Mouse (Mus musculus): ENCODE measurements around the gene Ncs1. TPM values are rescaled to one million over a fixed set of nuclear protein-coding genes. Genes with fewer than 3 reads are reported as not detected.

Gene Ncs1
- total and polyA plus RNA-seq, 3 experiments: 0.04 TPM; not detected in 2

GRCm38 (mm10) chr2:31218611-31219010 is 27.0 kb upstream of the Ncs1 start:
- no peak overlapping the region for H3K27ac ChIP-seq (ENCODE audit: insufficient read depth, low read depth)
- in situ Hi-C loops (cut with MboI; ENCODE audit: low pct_ligation_motif_present, low pct_unique_long_range_greater_than_20kb, low sequenced_read_pairs): no loop called here

GRCm38 (mm10) chr2:31219470-31219869 is 26.2 kb upstream of the Ncs1 start:
- Histone ChIP-seq H3K79me2 (replicated peaks; ENCODE audit: control insufficient read depth, extremely low read depth, insufficient read depth, poor library complexity, severe bottlenecking) (no peaks in the 10 kb centered on the region), H3K9ac (ENCODE audit: insufficient read depth, low read depth) (no peak overlapping the region), H3K27ac (ENCODE audit: insufficient read depth, low read depth) (no peak overlapping the region), H3K4me3 (replicated peaks in 1 of 3; ENCODE audit: low read depth in 2 of 3, low read length in 2 of 3, poor library complexity in 1 of 3) (no peak overlapping the region), H3K27me3 (replicated peaks) (no peaks in the 10 kb centered on the region), H3K9me3 (replicated peaks; ENCODE audit: low read length) (no peaks in the 10 kb centered on the region), H3K36me3 (replicated peaks in 1 of 2; ENCODE audit: control insufficient read depth in 1 of 2, insufficient read depth in 1 of 2, low read length in 1 of 2) (peaks cover 21 to 45% of the 10 kb centered on the region in 2 experiments), H3K4me2 (ENCODE audit: insufficient read depth, low read depth, poor library complexity, severe bottlenecking) (no peak overlapping the region), H3K4me1 (ENCODE audit: control insufficient read depth in 1 of 2, insufficient read depth in 2 of 2) (no peaks in the 10 kb centered on the region)
- dilution Hi-C loops (cut with MboI; ENCODE audit: extremely low pct_ligation_motif_present, extremely low pct_unique_long_range_greater_than_20kb, low sequenced_read_pairs) (no loop called here), in situ Hi-C loops (cut with MboI; ENCODE audit: low pct_ligation_motif_present, low pct_unique_long_range_greater_than_20kb, low sequenced_read_pairs) (no loop called here)
- DNase-seq (ENCODE audit: extremely low read depth): no peak
- no peak for TF ChIP-seq MAFK (IDR thresholded peaks at IDR 0.05; ENCODE audit: insufficient replicate concordance, low read length)
- TF ChIP-seq MAZ (IDR thresholded peaks at IDR 0.05; ENCODE audit: low read depth, low read length): no peak
- TF ChIP-seq EP300 (IDR thresholded peaks at IDR 0.05; ENCODE audit: low read length): no peak
- TF ChIP-seq E2F4 (IDR thresholded peaks at IDR 0.05; ENCODE audit: insufficient replicate concordance, low read depth, low read length): no peak
- TF ChIP-seq MYC (IDR thresholded peaks at IDR 0.05; ENCODE audit: low read depth, low read length): no peak
- TF ChIP-seq MXI1 (IDR thresholded peaks at IDR 0.05; ENCODE audit: low read depth, low read length): no peak
- TF ChIP-seq BHLHE40 (IDR thresholded peaks at IDR 0.05; ENCODE audit: low read depth, low read length): no peak
- no peak for TF ChIP-seq ELF1 (IDR thresholded peaks at IDR 0.05; ENCODE audit: low read depth, low read length)
- TF ChIP-seq GABPA (IDR thresholded peaks at IDR 0.05; ENCODE audit: insufficient replicate concordance, low read depth, low read length): no peak
- TF ChIP-seq JUND (conservative IDR thresholded peaks at IDR 0.05; ENCODE audit: low read depth, low read length): no peak
- TF ChIP-seq ZNF384 (IDR thresholded peaks at IDR 0.05; ENCODE audit: low read depth, low read length): no peak
- TF ChIP-seq ZKSCAN1 (IDR thresholded peaks at IDR 0.05; ENCODE audit: borderline replicate concordance, low read depth, low read length): no peak
- TF ChIP-seq USF1 (IDR thresholded peaks at IDR 0.05; ENCODE audit: low read depth, low read length): no peak
- TF ChIP-seq HCFC1 (IDR thresholded peaks at IDR 0.05; ENCODE audit: low read depth, low read length): no peak
- no peak for TF ChIP-seq ZC3H11A (IDR thresholded peaks at IDR 0.05; ENCODE audit: low read depth, low read length)
- TF ChIP-seq POLR2AphosphoS2 (IDR thresholded peaks at IDR 0.05; ENCODE audit: low read depth, low read length): no peak
- no peak for TF ChIP-seq NELFE (IDR thresholded peaks at IDR 0.05; ENCODE audit: low read depth, low read length)
- TF ChIP-seq MEF2A (IDR thresholded peaks at IDR 0.05; ENCODE audit: borderline replicate concordance, low read depth, low read length): no peak
- TF ChIP-seq NRF1 (IDR thresholded peaks at IDR 0.05; ENCODE audit: low read depth, low read length): no peak
- TF ChIP-seq RCOR1 (conservative IDR thresholded peaks at IDR 0.05; ENCODE audit: low read depth, low read length): no peak

More at GRCm38 (mm10) chr2:31218611-31219010, 27.0 kb upstream of the Ncs1 start:
- H3K4me2 ChIP-seq (ENCODE audit: insufficient read depth, low read depth, poor library complexity, severe bottlenecking): no peak overlapping the region
- no peaks in the 10 kb centered on the region for H3K79me2 ChIP-seq (replicated peaks; ENCODE audit: control insufficient read depth, extremely low read depth, insufficient read depth, poor library complexity, severe bottlenecking)
- no peak overlapping the region for H3K4me3 ChIP-seq (replicated peaks in 1 of 3; ENCODE audit: low read depth in 2 of 3, low read length in 2 of 3, poor library complexity in 1 of 3)
- no peaks in the 10 kb centered on the region for H3K9me3 ChIP-seq (replicated peaks; ENCODE audit: low read length)
- dilution Hi-C loops (cut with MboI; ENCODE audit: extremely low pct_ligation_motif_present, extremely low pct_unique_long_range_greater_than_20kb, low sequenced_read_pairs): no loop called here
- no peaks in the 10 kb centered on the region for H3K4me1 ChIP-seq (ENCODE audit: control insufficient read depth in 1 of 2, insufficient read depth in 2 of 2)
- TF ChIP-seq ETS1 (conservative IDR thresholded peaks at IDR 0.05; ENCODE audit: low read depth, low read length) (no peak), GABPA (IDR thresholded peaks at IDR 0.05; ENCODE audit: insufficient replicate concordance, low read depth, low read length) (no peak), RAD21 (IDR thresholded peaks at IDR 0.05; ENCODE audit: low read depth, low read length) (no peak), SIN3A (IDR thresholded peaks at IDR 0.05; ENCODE audit: low read length) (no peak), UBTF (IDR thresholded peaks at IDR 0.05; ENCODE audit: low read depth, low read length) (no peak), MAFK (IDR thresholded peaks at IDR 0.05; ENCODE audit: insufficient replicate concordance, low read length) (no peak), RCOR1 (conservative IDR thresholded peaks at IDR 0.05; ENCODE audit: low read depth, low read length) (no peak), MYC (IDR thresholded peaks at IDR 0.05; ENCODE audit: low read depth, low read length) (no peak), BHLHE40 (IDR thresholded peaks at IDR 0.05; ENCODE audit: low read depth, low read length) (no peak), ZKSCAN1 (IDR thresholded peaks at IDR 0.05; ENCODE audit: borderline replicate concordance, low read depth, low read length) (no peak), USF2 (conservative IDR thresholded peaks at IDR 0.05; ENCODE audit: low read depth, low read length) (no peak), E2F4 (IDR thresholded peaks at IDR 0.05; ENCODE audit: insufficient replicate concordance, low read depth, low read length) (no peak), CTCF (conservative IDR thresholded peaks at IDR 0.05 in 1 of 2, IDR thresholded peaks at IDR 0.05 in 1 of 2; ENCODE audit: low read depth in 2 of 2, low read length in 2 of 2) (no peak), TBP (conservative IDR thresholded peaks at IDR 0.05; ENCODE audit: low read depth, low read length) (no peak), MAX (IDR thresholded peaks at IDR 0.05; ENCODE audit: low read length) (no peak), ZC3H11A (IDR thresholded peaks at IDR 0.05; ENCODE audit: low read depth, low read length) (no peak), SMC3 (IDR thresholded peaks at IDR 0.05; ENCODE audit: low read depth, low read length) (no peak)
- no peak overlapping the region for H3K9ac ChIP-seq (ENCODE audit: insufficient read depth, low read depth)
- no peaks in the 10 kb centered on the region for H3K27me3 ChIP-seq (replicated peaks)
- DNase-seq (ENCODE audit: extremely low read depth): no peak
- H3K36me3 ChIP-seq (replicated peaks in 1 of 2; ENCODE audit: control insufficient read depth in 1 of 2, insufficient read depth in 1 of 2, low read length in 1 of 2): peaks cover 30 to 53% of the 10 kb centered on the region in 2 experiments
